8 mouse cellular contexts compared by ENCODE assay signal in genomic region chr1:181257585-181258555, GRCm38 (mm10). TPM values are rescaled to one million over a fixed set of nuclear protein-coding genes. Genes with fewer than 3 reads are reported as not detected.
DNase-seq lines count a peak whose midpoint lies in the region; ATAC-seq lines count a peak whose summit lies in the region.

No protein-coding gene starts in this region.

- no peaks in the 10 kb centered on the region for H3K36me3 ChIP-seq in neural tube, embryonic 13.5 days
- H3K36me3 ChIP-seq in neural tube, embryonic 15.5 days: no peaks in the 10 kb centered on the region
- H3K36me3 ChIP-seq in intestine, embryonic 14.5 days (ENCODE audit: control insufficient read depth, insufficient read depth, low read length): no peaks in the 10 kb centered on the region
- H3K36me3 ChIP-seq in lung, embryonic 15.5 days: no peaks in the 10 kb centered on the region

- 0 out of 2 replicates have a peak overlapping the region, but pooled peaks have one; percentile 75 for H3K4me2 ChIP-seq in neural tube, embryonic 13.5 days
- H3K4me2 ChIP-seq in neural tube, embryonic 15.5 days: no peak overlapping the region
- H3K4me2 ChIP-seq in intestine, embryonic 14.5 days (ENCODE audit: low read length): no peak overlapping the region; the same call in 1 of the 2 replicates
- peak overlapping the region; percentile 78 for H3K4me2 ChIP-seq in lung, embryonic 15.5 days

- peaks cover 43% of the 10 kb centered on the region for H3K4me1 ChIP-seq in neural tube, embryonic 13.5 days (replicated peaks)
- H3K4me1 ChIP-seq in neural tube, embryonic 15.5 days: peaks cover 20% of the 10 kb centered on the region
- H3K4me1 ChIP-seq in intestine, embryonic 14.5 days (replicated peaks; ENCODE audit: control insufficient read depth, insufficient read depth, low read length): peaks cover 23% of the 10 kb centered on the region
- H3K4me1 ChIP-seq in lung, embryonic 15.5 days: peaks cover 27% of the 10 kb centered on the region

- H3K4me3 ChIP-seq in neural tube, embryonic 13.5 days: no peak overlapping the region
- H3K4me3 ChIP-seq in neural tube, embryonic 15.5 days (replicated peaks): no peak overlapping the region
- no peak overlapping the region for H3K4me3 ChIP-seq in intestine, embryonic 14.5 days (ENCODE audit: low read depth, low read length)
- no peak overlapping the region for H3K4me3 ChIP-seq in lung, embryonic 15.5 days

- 76% methylated on average over 20 of the region's 20 CpGs for WGBS in neural tube, embryonic 13.5 days
- WGBS in neural tube, embryonic 15.5 days: 77% methylated on average over 20 of the region's 20 CpGs
- 62% methylated on average over 20 of the region's 20 CpGs for WGBS in intestine, embryonic 14.5 days
- 69% methylated on average over 20 of the region's 20 CpGs for WGBS in lung, embryonic 15.5 days

- H3K9me3 ChIP-seq in neural tube, embryonic 13.5 days: no peaks in the 10 kb centered on the region
- no peaks in the 10 kb centered on the region for H3K9me3 ChIP-seq in neural tube, embryonic 15.5 days (replicated peaks)
- H3K9me3 ChIP-seq in intestine, embryonic 14.5 days (ENCODE audit: control insufficient read depth, low read length): no peaks in the 10 kb centered on the region
- H3K9me3 ChIP-seq in lung, embryonic 15.5 days: no peaks in the 10 kb centered on the region

- ATAC-seq in neural tube, embryonic 13.5 days (ENCODE audit: low read depth): no peak
- no peak for ATAC-seq in neural tube, embryonic 15.5 days (ENCODE audit: low FRiP score)
- ATAC-seq in erythroid progenitor cell, adult 5-6 weeks (replicated peaks; ENCODE audit: low FRiP score, poor library complexity, severe bottlenecking): peak; percentile 9
- ATAC-seq in intestine, embryonic 14.5 days (replicated peaks; ENCODE audit: low FRiP score, low TSS enrichment, low read depth): no peak
- ATAC-seq in lung, embryonic 15.5 days (ENCODE audit: borderline replicate concordance, extremely low read depth, low FRiP score, low TSS enrichment): no peak

- no peak for DNase-seq in intestine, embryonic 14.5 days (ENCODE audit: low spot score)
- DNase-seq in left cerebral cortex, adult 9 months (ENCODE audit: low spot score in 2 of 2): no peak
- no peak for DNase-seq in right cerebral cortex, postnatal 14 days
- no peak for DNase-seq in layer of hippocampus, adult 9-11 months

- no peaks in the 10 kb centered on the region for H3K27me3 ChIP-seq in neural tube, embryonic 13.5 days
- peaks cover 5% of the 10 kb centered on the region; the same call in 1 of the 2 replicates for H3K27me3 ChIP-seq in neural tube, embryonic 15.5 days (replicated peaks)
- no peaks in the 10 kb centered on the region for H3K27me3 ChIP-seq in intestine, embryonic 14.5 days (replicated peaks; ENCODE audit: control insufficient read depth, insufficient read depth, low read length)
- no peaks in the 10 kb centered on the region for H3K27me3 ChIP-seq in lung, embryonic 15.5 days

- no peak overlapping the region for H3K27ac ChIP-seq in neural tube, embryonic 13.5 days (replicated peaks)
- no peak overlapping the region for H3K27ac ChIP-seq in neural tube, embryonic 15.5 days (replicated peaks)
- H3K27ac ChIP-seq in intestine, embryonic 14.5 days (ENCODE audit: low read depth): peak overlapping the region; percentile 83
- H3K27ac ChIP-seq in lung, embryonic 15.5 days: peak overlapping the region; percentile 87

- no peak overlapping the region for H3K9ac ChIP-seq in neural tube, embryonic 13.5 days
- H3K9ac ChIP-seq in neural tube, embryonic 15.5 days (replicated peaks): no peak overlapping the region
- no peak overlapping the region for H3K9ac ChIP-seq in intestine, embryonic 14.5 days (ENCODE audit: low read length)
- H3K9ac ChIP-seq in lung, embryonic 15.5 days: no peak overlapping the region

RNA-seq across cellular contexts. Expression of gene Wdr26, which starts 46.1 kb away (rescaled TPM):
- polyA plus RNA-seq in neural tube, embryonic 13.5 days (2015; fragmentation: Nextera tagmentation; extraction: Ambion mirVana): 39.3 and 45.9 TPM in 2 replicates
- 32.1 and 33.8 TPM in 2 replicates for polyA plus RNA-seq in neural tube, embryonic 15.5 days (2015; fragmentation: Nextera tagmentation; extraction: Ambion mirVana)
- 344 and 373 TPM in 2 replicates for total RNA-seq in erythroid progenitor cell, adult 5-6 weeks (2015; ENCODE audit: low replicate concordance)
- 381 and 400 TPM in 2 replicates for total RNA-seq in erythroid progenitor cell, adult 5-6 weeks (2017; ENCODE audit: low replicate concordance)
- polyA plus RNA-seq in intestine, embryonic 14.5 days (2014; fragmentation: Nextera tagmentation; extraction: Ambion mirVana): 40.0 and 43.5 TPM in 2 replicates
- 27.5 and 30.6 TPM in 2 replicates for polyA plus RNA-seq in lung, embryonic 15.5 days (2015; fragmentation: Nextera tagmentation; extraction: Ambion mirVana)

Comparison
In these comparisons a context has a peak if more than half of its experiments do, and no peak if none do; other contexts are left out.
1. H3K4me2 ChIP-seq: peak in neural tube, embryonic 13.5 days (single experiment) and lung, embryonic 15.5 days (single experiment); none in neural tube, embryonic 15.5 days (single experiment) and intestine, embryonic 14.5 days (single experiment).
2. H3K27ac ChIP-seq: peak in intestine, embryonic 14.5 days (single experiment) and lung, embryonic 15.5 days (single experiment); none in neural tube, embryonic 13.5 days (single experiment) and neural tube, embryonic 15.5 days (single experiment).